Mouse (Mus musculus): Measurements from ENCODE around the gene Hoxb9. TPM values are rescaled to one million over a fixed set of nuclear protein-coding genes. Genes with fewer than 3 reads are reported as not detected.

The Hoxb9 gene
- total RNA-seq, 2 experiments from 2014 or later: 0.09 TPM

- no peak for DNase-seq (ENCODE audit: low spot score)
These were observed 13.8 kb downstream of the Hoxb9 start for GRCm38 (mm10) chr11:96284774-96285734.

GRCm38 (mm10) chr11:96285771-96286738 lies 14.8 kb downstream of the Hoxb9 start, which contains the start of gene Hoxb7:
Hoxb7 (plus strand) TSS chr11:96286623.
- DNase-seq (ENCODE audit: low spot score): no peak

- no peak for DNase-seq (ENCODE audit: low spot score)
These were observed 15.6 kb downstream of the Hoxb9 start for GRCm38 (mm10) chr11:96286739-96287385.

GRCm38 (mm10) chr11:96287411-96287810 lies 16.2 kb downstream of the Hoxb9 start:
- no peak for DNase-seq (ENCODE audit: low spot score)

- no peak for DNase-seq (ENCODE audit: low spot score)
These were observed 17.4 kb downstream of the Hoxb9 start for GRCm38 (mm10) chr11:96288455-96289221.

- DNase-seq (ENCODE audit: low spot score): no peak
These were observed 18.0 kb downstream of the Hoxb9 start for GRCm38 (mm10) chr11:96289293-96289692.

- DNase-seq (ENCODE audit: low spot score): no peak
These were observed 18.6 kb downstream of the Hoxb9 start for GRCm38 (mm10) chr11:96289837-96290236.

- DNase-seq (ENCODE audit: low spot score): no peak
These were observed 19.6 kb downstream of the Hoxb9 start for GRCm38 (mm10) chr11:96290705-96291355.

GRCm38 (mm10) chr11:96291681-96292564 lies 20.7 kb downstream of the Hoxb9 start, which contains the start of gene Hoxb6:
Hoxb6 (plus strand) TSS chr11:96292476.
- DNase-seq (ENCODE audit: low spot score): no peak

- DNase-seq (ENCODE audit: low spot score): no peak
These were observed 21.5 kb downstream of the Hoxb9 start for GRCm38 (mm10) chr11:96292565-96293301.

- no peak for DNase-seq (ENCODE audit: low spot score)
These were observed 22.2 kb downstream of the Hoxb9 start for GRCm38 (mm10) chr11:96293302-96293921.

- DNase-seq (ENCODE audit: low spot score): peak; percentile 69
These were observed 23.2 kb downstream of the Hoxb9 start for GRCm38 (mm10) chr11:96294245-96295091.

- no peak for DNase-seq (ENCODE audit: low spot score)
These were observed 24.0 kb downstream of the Hoxb9 start for GRCm38 (mm10) chr11:96295092-96295835.

GRCm38 (mm10) chr11:96296997-96297396 lies 25.7 kb downstream of the Hoxb9 start:
- no peak for DNase-seq (ENCODE audit: low spot score)

- DNase-seq (ENCODE audit: low spot score): no peak
These were observed 26.2 kb downstream of the Hoxb9 start for GRCm38 (mm10) chr11:96297428-96297827.

Measured in gastrocnemius, adult 18-20 months (tissue).